Mouse (Mus musculus): ENCODE results near the gene Abhd2.

DNA sequence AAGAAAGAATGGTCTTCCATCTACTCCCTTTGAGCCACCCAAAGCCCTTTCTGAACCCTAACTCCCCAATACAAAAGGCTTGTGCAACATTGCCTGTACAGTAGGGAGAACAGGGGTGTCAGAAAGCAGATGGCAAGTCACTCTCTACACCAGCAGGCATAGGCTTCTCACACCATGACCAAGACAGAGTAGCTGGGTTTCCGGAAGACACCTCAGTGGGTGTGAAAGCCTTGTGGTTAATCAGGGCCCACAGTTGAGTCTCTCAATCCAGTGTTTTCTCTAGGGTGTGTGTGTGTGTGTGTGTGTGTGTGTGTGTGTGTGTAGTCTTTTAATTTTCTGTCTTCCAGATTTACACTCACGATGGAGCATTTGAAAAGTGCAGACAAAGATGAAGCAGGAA, 23.4 kb upstream of the Abhd2 start:
- TF ChIP-seq POLR2A (IDR thresholded peaks at IDR 0.05; ENCODE audit: control insufficient read depth, extremely low read depth, insufficient read depth, low read length, poor library complexity) = no peak
- TF ChIP-seq CTCF (IDR thresholded peaks at IDR 0.05; ENCODE audit: borderline replicate concordance, control insufficient read depth, extremely low read depth, insufficient read depth, low read length, poor library complexity) = no peak

Data from thymus, adult 2 months (tissue).